Mouse (Mus musculus): ENCODE measurements around the gene Kcnh8. TPM values are rescaled to one million over a fixed set of nuclear protein-coding genes. Genes with fewer than 3 reads are reported as not detected.

Gene Kcnh8
- not detected for polyA plus RNA-seq (2012; fragmentation: generic; extraction: Trizol)

GRCm38 (mm10) chr17:52602093-52602780 lies at the start of gene Kcnh8:
Gene Kcnh8 (plus strand): TSS chr17:52602709.
- H3K36me3 ChIP-seq (ENCODE audit: control insufficient read depth, insufficient read depth): no peaks in the 10 kb centered on the region
- TF ChIP-seq MYOG (IDR thresholded peaks at IDR 0.05; ENCODE audit: control insufficient read depth in 1 of 3, insufficient read depth in 1 of 3, insufficient read length in 2 of 3, low read depth in 2 of 3) (no peak), POLR2A (IDR thresholded peaks at IDR 0.05; ENCODE audit: insufficient read length, low read depth) (no peak), E2F4 (IDR thresholded peaks at IDR 0.05; ENCODE audit: insufficient read depth) (no peak), CEBPB (IDR thresholded peaks at IDR 0.05; ENCODE audit: insufficient read depth, poor library complexity, severe bottlenecking) (no peak), REST (IDR thresholded peaks at IDR 0.05; ENCODE audit: insufficient read depth, insufficient read length) (no peak), POLR2AphosphoS2 (IDR thresholded peaks at IDR 0.05; ENCODE audit: insufficient read length, low read depth) (no peak), TCF3 (IDR thresholded peaks at IDR 0.05; ENCODE audit: insufficient read length, low read depth) (no peak), TCF12 (IDR thresholded peaks at IDR 0.05; ENCODE audit: insufficient read depth, poor library complexity, severe bottlenecking) (no peak), SRF (IDR thresholded peaks at IDR 0.05; ENCODE audit: control insufficient read depth, insufficient read length, low read depth) (no peak), MAX (IDR thresholded peaks at IDR 0.05; ENCODE audit: low read depth) (no peak), MYOD1 (IDR thresholded peaks at IDR 0.05; ENCODE audit: control insufficient read depth in 1 of 3, insufficient read length in 2 of 3, low read depth in 2 of 3) (no peak), USF1 (IDR thresholded peaks at IDR 0.05; ENCODE audit: low read depth) (no peak)
- H3ac ChIP-seq (ENCODE audit: control insufficient read depth, insufficient read length): no peak within 1 kb of the TSS
- no peak within 1 kb of the TSS for H3K4me2 ChIP-seq (ENCODE audit: low read depth)
- H3K4me3 ChIP-seq: no peak within 1 kb of the TSS
- no peaks in the 10 kb centered on the region for H3K79me2 ChIP-seq (ENCODE audit: control insufficient read depth, insufficient read depth)
- no peaks in the 10 kb centered on the region for H3K27me3 ChIP-seq (ENCODE audit: control insufficient read depth, insufficient read depth, insufficient read length)

GRCm38 (mm10) chr17:52559961-52560720 lies 42.4 kb upstream of the Kcnh8 start:
- Histone ChIP-seq H3K79me2 (ENCODE audit: control insufficient read depth, insufficient read depth) (no peaks in the 10 kb centered on the region), H3K36me3 (ENCODE audit: control insufficient read depth, insufficient read depth) (no peaks in the 10 kb centered on the region), H3K4me3 (no peak overlapping the region), H3K4me2 (ENCODE audit: low read depth) (no peak overlapping the region), H3K27me3 (ENCODE audit: control insufficient read depth, insufficient read depth, insufficient read length) (no peaks in the 10 kb centered on the region), H3ac (ENCODE audit: control insufficient read depth, insufficient read length) (no peak overlapping the region)
- no peak for TF ChIP-seq SRF (IDR thresholded peaks at IDR 0.05; ENCODE audit: control insufficient read depth, insufficient read length, low read depth)
- no peak for TF ChIP-seq POLR2AphosphoS2 (IDR thresholded peaks at IDR 0.05; ENCODE audit: insufficient read length, low read depth)
- no peak for TF ChIP-seq CEBPB (IDR thresholded peaks at IDR 0.05; ENCODE audit: insufficient read depth, poor library complexity, severe bottlenecking)

- no peak overlapping the region for H3K4me3 ChIP-seq
- TF ChIP-seq POLR2A (IDR thresholded peaks at IDR 0.05; ENCODE audit: insufficient read length, low read depth) (no peak), E2F4 (IDR thresholded peaks at IDR 0.05; ENCODE audit: insufficient read depth) (no peak), MYOD1 (IDR thresholded peaks at IDR 0.05; ENCODE audit: control insufficient read depth in 1 of 3, insufficient read length in 2 of 3, low read depth in 2 of 3) (no peak), SRF (IDR thresholded peaks at IDR 0.05; ENCODE audit: control insufficient read depth, insufficient read length, low read depth) (no peak), TCF12 (IDR thresholded peaks at IDR 0.05; ENCODE audit: insufficient read depth, poor library complexity, severe bottlenecking) (no peak), TCF3 (IDR thresholded peaks at IDR 0.05; ENCODE audit: insufficient read length, low read depth) (no peak), POLR2AphosphoS2 (IDR thresholded peaks at IDR 0.05; ENCODE audit: insufficient read length, low read depth) (no peak), CEBPB (IDR thresholded peaks at IDR 0.05; ENCODE audit: insufficient read depth, poor library complexity, severe bottlenecking) (no peak), REST (IDR thresholded peaks at IDR 0.05; ENCODE audit: insufficient read depth, insufficient read length) (no peak), USF1 (IDR thresholded peaks at IDR 0.05; ENCODE audit: low read depth) (no peak), MAX (IDR thresholded peaks at IDR 0.05; ENCODE audit: low read depth) (no peak), MYOG (IDR thresholded peaks at IDR 0.05; ENCODE audit: control insufficient read depth in 1 of 3, insufficient read depth in 1 of 3, insufficient read length in 2 of 3, low read depth in 2 of 3) (no peak)
Measured at GRCm38 (mm10) chr17:52565467-52566155, 36.9 kb upstream of the Kcnh8 start.

GRCm38 (mm10) chr17:52569584-52570270 lies 32.8 kb upstream of the Kcnh8 start:
- Histone ChIP-seq H3K79me2 (ENCODE audit: control insufficient read depth, insufficient read depth) (no peaks in the 10 kb centered on the region), H3K4me3 (no peak overlapping the region), H3K27me3 (ENCODE audit: control insufficient read depth, insufficient read depth, insufficient read length) (no peaks in the 10 kb centered on the region), H3K4me2 (ENCODE audit: low read depth) (no peak overlapping the region), H3ac (ENCODE audit: control insufficient read depth, insufficient read length) (no peak overlapping the region), H3K36me3 (ENCODE audit: control insufficient read depth, insufficient read depth) (no peaks in the 10 kb centered on the region)
- TF ChIP-seq TCF3 (IDR thresholded peaks at IDR 0.05; ENCODE audit: insufficient read length, low read depth) (no peak), MYOG (IDR thresholded peaks at IDR 0.05; ENCODE audit: control insufficient read depth in 1 of 3, insufficient read depth in 1 of 3, insufficient read length in 2 of 3, low read depth in 2 of 3) (no peak), CEBPB (IDR thresholded peaks at IDR 0.05; ENCODE audit: insufficient read depth, poor library complexity, severe bottlenecking) (no peak), USF1 (IDR thresholded peaks at IDR 0.05; ENCODE audit: low read depth) (no peak), POLR2AphosphoS2 (IDR thresholded peaks at IDR 0.05; ENCODE audit: insufficient read length, low read depth) (no peak), MYOD1 (IDR thresholded peaks at IDR 0.05; ENCODE audit: control insufficient read depth in 1 of 3, insufficient read length in 2 of 3, low read depth in 2 of 3) (no peak), POLR2A (IDR thresholded peaks at IDR 0.05; ENCODE audit: insufficient read length, low read depth) (no peak), TCF12 (IDR thresholded peaks at IDR 0.05; ENCODE audit: insufficient read depth, poor library complexity, severe bottlenecking) (no peak), MAX (IDR thresholded peaks at IDR 0.05; ENCODE audit: low read depth) (no peak), REST (IDR thresholded peaks at IDR 0.05; ENCODE audit: insufficient read depth, insufficient read length) (no peak), SRF (IDR thresholded peaks at IDR 0.05; ENCODE audit: control insufficient read depth, insufficient read length, low read depth) (no peak), E2F4 (IDR thresholded peaks at IDR 0.05; ENCODE audit: insufficient read depth) (no peak)

More at GRCm38 (mm10) chr17:52565467-52566155, 36.9 kb upstream of the Kcnh8 start:
- Histone ChIP-seq H3ac (ENCODE audit: control insufficient read depth, insufficient read length) (no peak overlapping the region), H3K36me3 (ENCODE audit: control insufficient read depth, insufficient read depth) (no peaks in the 10 kb centered on the region), H3K27me3 (ENCODE audit: control insufficient read depth, insufficient read depth, insufficient read length) (no peaks in the 10 kb centered on the region), H3K79me2 (ENCODE audit: control insufficient read depth, insufficient read depth) (no peaks in the 10 kb centered on the region), H3K4me2 (ENCODE audit: low read depth) (no peak overlapping the region)

Measured in myocyte (in vitro differentiated cells).